In the genomic region with DNA sequence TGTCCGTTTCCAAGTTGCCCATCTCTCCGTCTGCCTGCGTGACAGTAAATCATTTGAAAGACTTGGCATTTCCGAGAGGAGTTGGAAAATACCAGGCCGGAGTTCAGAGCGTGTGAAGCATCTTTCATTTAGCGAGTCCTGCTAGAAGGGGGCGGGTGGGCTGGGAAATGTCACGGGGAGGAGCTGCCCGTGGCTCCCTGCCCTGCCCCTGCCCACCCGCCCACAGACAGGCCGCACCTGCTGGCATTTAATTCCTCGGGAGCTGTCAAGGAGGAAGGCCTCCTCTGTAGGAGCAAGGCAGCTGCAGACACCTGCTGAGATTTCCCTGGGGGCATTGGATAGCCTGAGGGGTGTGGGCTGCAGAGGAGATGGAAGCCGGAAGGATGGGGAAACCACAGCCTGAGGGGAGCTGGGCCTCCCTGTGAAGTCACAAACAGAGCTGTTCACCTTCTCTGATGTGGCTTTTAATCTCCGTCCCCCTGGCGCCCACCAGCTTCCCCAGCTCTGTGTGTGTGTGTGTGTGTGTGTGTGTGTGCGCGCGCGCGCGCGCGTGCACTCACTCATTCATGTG, we compare ENCODE assay signal across 10 mouse cellular contexts.
DNase-seq lines count a peak whose midpoint lies in the region; ATAC-seq lines count a peak whose summit lies in the region.
"Had no signal": no experiment of that assay in that cellular context is flagged by ENCODE, and none has a peak within 500 bp of the region (broad histone marks: within the 10 kb centered on the region; RNA-seq: fewer than 3 reads in every experiment).

No protein-coding gene starts in this region.

- H3K4me1 ChIP-seq in embryonic facial prominence, embryonic 11.5 days (ENCODE audit: control insufficient read depth, insufficient read depth, low read length): no peaks in the 10 kb centered on the region
- H3K4me1 ChIP-seq in midbrain, embryonic 13.5 days (replicated peaks): peaks cover 21% of the 10 kb centered on the region

- H3K4me3 ChIP-seq in embryonic facial prominence, embryonic 11.5 days (ENCODE audit: low read depth, low read length): no peak overlapping the region
- no peak overlapping the region for H3K4me3 ChIP-seq in midbrain, embryonic 13.5 days (replicated peaks)
- H3K4me3 ChIP-seq: heart, embryonic 15.5 days had no signal

- no peak overlapping the region for H3K27ac ChIP-seq in embryonic facial prominence, embryonic 11.5 days (replicated peaks; ENCODE audit: low read depth, low read length)
- peak overlapping the region; percentile 53 for H3K27ac ChIP-seq in midbrain, embryonic 13.5 days
- H3K27ac ChIP-seq: heart, embryonic 15.5 days had no signal

- no peaks in the 10 kb centered on the region for H3K27me3 ChIP-seq in embryonic facial prominence, embryonic 11.5 days (ENCODE audit: control insufficient read depth, insufficient read depth, low read length)
- peaks cover 6% of the 10 kb centered on the region; the same call in 1 of the 2 replicates for H3K27me3 ChIP-seq in midbrain, embryonic 13.5 days
- H3K27me3 ChIP-seq: heart, embryonic 15.5 days had no signal

- no peak overlapping the region for H3K9ac ChIP-seq in embryonic facial prominence, embryonic 11.5 days (replicated peaks; ENCODE audit: low read length)
- H3K9ac ChIP-seq in midbrain, embryonic 13.5 days (replicated peaks): peak overlapping the region; percentile 19; the same call in 1 of the 2 replicates
- H3K9ac ChIP-seq: heart, embryonic 15.5 days had no signal

- 39% methylated on average over 24 of the region's 24 CpGs for WGBS in embryonic facial prominence, embryonic 11.5 days
- 39% methylated on average over 24 of the region's 24 CpGs for WGBS in midbrain, embryonic 13.5 days

- no peak for ATAC-seq in embryonic facial prominence, embryonic 11.5 days (replicated peaks; ENCODE audit: insufficient number of reproducible peaks, low FRiP score, low TSS enrichment, low read depth)
- peak; percentile 49 for ATAC-seq in midbrain, embryonic 13.5 days

- no peak overlapping the region for H3K4me2 ChIP-seq in embryonic facial prominence, embryonic 11.5 days (ENCODE audit: low read depth, low read length)
- H3K4me2 ChIP-seq in midbrain, embryonic 13.5 days (replicated peaks): 0 out of 2 replicates have a peak overlapping the region, but pooled peaks have one; percentile 1
- H3K4me2 ChIP-seq: heart, embryonic 15.5 days had no signal

- no peaks in the 10 kb centered on the region for H3K36me3 ChIP-seq in embryonic facial prominence, embryonic 11.5 days (replicated peaks; ENCODE audit: control insufficient read depth, insufficient read depth, low read depth, low read length)
- H3K36me3 ChIP-seq in midbrain, embryonic 13.5 days: no peaks in the 10 kb centered on the region
- H3K36me3 ChIP-seq: heart, embryonic 15.5 days had no signal

- no peaks in the 10 kb centered on the region for H3K9me3 ChIP-seq in embryonic facial prominence, embryonic 11.5 days (replicated peaks; ENCODE audit: control insufficient read depth, low read length)
- no peaks in the 10 kb centered on the region for H3K9me3 ChIP-seq in midbrain, embryonic 13.5 days
- H3K9me3 ChIP-seq: heart, embryonic 15.5 days had no signal

- DNase-seq in heart, postnatal 4 days: peak; percentile 34
- no peak for DNase-seq in heart, adult 18-20 months
- peak; percentile 42 for DNase-seq in MN1 (ENCODE audit: low spot score)
- DNase-seq in embryonic facial prominence, embryonic 11.5 days (ENCODE audit: low spot score): peak; percentile 34
- no peak for DNase-seq in spleen, postnatal 36 days (ENCODE audit: low spot score in 2 of 2)
- DNase-seq in adrenal gland, adult 8-10 months: no peak
- DNase-seq in cerebellum, postnatal 36 days: no peak
- DNase-seq: lung, postnatal 14 days had no signal

Comparison
In these comparisons a context has a peak if more than half of its experiments do, and no peak if none do; other contexts are left out.
1. DNase-seq: peak in heart, postnatal 4 days (single experiment), MN1 (single experiment) and embryonic facial prominence, embryonic 11.5 days (single experiment); none in heart, adult 18-20 months (0 of 2), spleen, postnatal 36 days (0 of 2), adrenal gland, adult 8-10 months (single experiment) and cerebellum, postnatal 36 days (0 of 2).